Mouse (Mus musculus): ENCODE results near the gene Lrmda. TPM values are rescaled to one million over a fixed set of nuclear protein-coding genes. Genes with fewer than 3 reads are reported as not detected.

Lrmda gene
- polyA plus RNA-seq, 1 experiment from 2014 or later: 0.60 TPM

GRCm38 (mm10) chr14:23094546-23095157 is 1075.1 kb downstream of the Lrmda start:
- ATAC-seq (ENCODE audit: extremely low read depth, insufficient number of reproducible peaks, low FRiP score, low TSS enrichment): no peak
- Histone ChIP-seq H3K4me3 (no peak overlapping the region), H3K27me3 (replicated peaks) (no peaks in the 10 kb centered on the region), H3K9ac (no peak overlapping the region), H3K27ac (replicated peaks) (no peak overlapping the region), H3K36me3 (no peaks in the 10 kb centered on the region), H3K4me2 (no peak overlapping the region), H3K9me3 (no peaks in the 10 kb centered on the region), H3K4me1 (peaks cover 5% of the 10 kb centered on the region; the same call in 1 of the 2 replicates)
- 43% methylated on average over 5 of the region's 5 CpGs for WGBS

- 60% methylated on average over 10 of the region's 10 CpGs for WGBS
- ATAC-seq (ENCODE audit: extremely low read depth, insufficient number of reproducible peaks, low FRiP score, low TSS enrichment): no peak
- Histone ChIP-seq H3K9me3 (no peaks in the 10 kb centered on the region), H3K27ac (replicated peaks) (no peak overlapping the region), H3K9ac (no peak overlapping the region), H3K36me3 (no peaks in the 10 kb centered on the region), H3K4me2 (no peak overlapping the region), H3K4me3 (no peak overlapping the region), H3K27me3 (replicated peaks) (no peaks in the 10 kb centered on the region), H3K4me1 (peaks cover 5% of the 10 kb centered on the region; the same call in 1 of the 2 replicates)
These were observed 1075.9 kb downstream of the Lrmda start for GRCm38 (mm10) chr14:23095158-23096016.

GRCm38 (mm10) chr14:23096017-23096336 is 1076.5 kb downstream of the Lrmda start:
- Histone ChIP-seq H3K36me3 (no peaks in the 10 kb centered on the region), H3K4me3 (no peak overlapping the region), H3K4me1 (peaks cover 5% of the 10 kb centered on the region; the same call in 1 of the 2 replicates), H3K4me2 (no peak overlapping the region), H3K27me3 (replicated peaks) (no peaks in the 10 kb centered on the region), H3K9ac (no peak overlapping the region), H3K27ac (replicated peaks) (no peak overlapping the region), H3K9me3 (no peaks in the 10 kb centered on the region)
- WGBS: 59% methylated on average over 3 of the region's 3 CpGs
- no peak for ATAC-seq (ENCODE audit: extremely low read depth, insufficient number of reproducible peaks, low FRiP score, low TSS enrichment)

GRCm38 (mm10) chr14:23096405-23096804 is 1076.9 kb downstream of the Lrmda start:
- H3K36me3 ChIP-seq: no peaks in the 10 kb centered on the region
- H3K4me3 ChIP-seq: no peak overlapping the region
- no peak overlapping the region for H3K27ac ChIP-seq (replicated peaks)
- H3K4me1 ChIP-seq: peaks cover 5% of the 10 kb centered on the region; the same call in 1 of the 2 replicates
- no peak overlapping the region for H3K4me2 ChIP-seq
- no peaks in the 10 kb centered on the region for H3K9me3 ChIP-seq
- H3K9ac ChIP-seq: no peak overlapping the region
- no peak for ATAC-seq (ENCODE audit: extremely low read depth, insufficient number of reproducible peaks, low FRiP score, low TSS enrichment)
- WGBS: 73% methylated on average over 4 of the region's 4 CpGs
- H3K27me3 ChIP-seq (replicated peaks): no peaks in the 10 kb centered on the region

Small RNA genes lying within 50 kb of the gene (microRNA-seq; reads per million reads assigned to microRNA genes)
- gene Gm27532: not detected

Other genes with a start within 250 kb of the Lrmda start
- 414 and 475 TPM in 2 replicates for gene Vdac2, start 194.5 kb upstream of the Lrmda start, polyA plus RNA-seq (2015; fragmentation: Nextera tagmentation; extraction: Ambion mirVana)
- 36.7 and 44.7 TPM in 2 replicates for gene Comtd1, start 170.7 kb upstream of the Lrmda start, polyA plus RNA-seq (2015; fragmentation: Nextera tagmentation; extraction: Ambion mirVana)
- gene Zfp503, start 30.1 kb upstream of the Lrmda start, polyA plus RNA-seq (2015; fragmentation: Nextera tagmentation; extraction: Ambion mirVana): 3.3 and 4.2 TPM in 2 replicates